Comparison of ENCODE assay signal across 7 mouse cellular contexts in the genomic region with DNA sequence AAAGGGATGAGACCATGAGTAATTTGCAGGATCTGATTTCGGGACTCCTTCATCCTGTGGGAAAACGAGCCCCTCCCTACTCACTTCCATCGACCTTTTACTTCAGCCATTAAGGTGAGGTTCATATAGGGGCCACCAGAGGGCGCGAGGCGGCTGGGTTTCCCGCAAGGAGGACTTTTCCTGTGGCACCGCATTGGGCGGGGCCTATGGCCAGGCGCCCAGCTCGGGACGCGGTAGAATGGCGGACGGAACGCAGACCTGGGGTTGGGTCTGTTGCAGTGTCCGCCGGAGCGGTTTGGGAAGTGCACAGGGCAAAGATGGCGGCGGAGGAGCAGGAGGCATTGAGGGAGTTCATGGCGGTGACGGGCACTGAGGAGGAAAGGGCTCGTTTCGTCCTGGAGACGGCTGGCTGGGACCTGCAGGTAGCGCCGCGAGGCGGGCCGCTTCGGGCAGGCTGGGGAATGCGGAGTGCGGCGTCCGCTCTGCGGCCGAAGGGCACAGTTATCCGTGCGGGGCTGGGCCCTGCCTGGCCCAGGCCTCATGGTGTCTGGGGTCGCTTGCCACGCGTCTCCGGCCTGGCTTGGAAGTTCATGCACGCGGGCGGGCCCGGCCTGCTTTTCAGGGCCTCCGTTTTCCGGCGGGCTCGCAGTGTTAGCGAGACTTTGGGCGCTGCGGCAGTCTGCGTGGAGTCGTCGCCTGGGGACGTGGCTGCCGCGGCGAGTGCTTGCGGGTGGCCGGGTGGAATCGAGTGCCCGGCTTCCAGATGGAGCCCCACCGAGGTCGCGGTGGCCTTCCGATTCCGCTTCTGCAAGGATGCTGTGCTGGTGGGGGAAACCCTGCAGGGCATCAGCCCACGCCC.
DNase-seq lines count a peak whose midpoint lies in the region; ATAC-seq lines count a peak whose summit lies in the region.
"Not testable (repeated sequence)": the region's sequence is repeated elsewhere in the genome, so short reads cannot be mapped to it uniquely, and the experiment has no call there.

No protein-coding gene starts in this region.

- not testable (repeated sequence) for H3K9me3 ChIP-seq in intestine, embryonic 16.5 days (ENCODE audit: control insufficient read depth, low read length); midbrain, embryonic 11.5 days (ENCODE audit: control insufficient read depth, low read length)

- WGBS in intestine, embryonic 16.5 days = 8% methylated on average over 58 of the region's 72 CpGs
- WGBS in midbrain, embryonic 11.5 days = 14% methylated on average over 58 of the region's 72 CpGs

- not testable (repeated sequence) for H3K27me3 ChIP-seq in intestine, embryonic 16.5 days (replicated peaks; ENCODE audit: control insufficient read depth, insufficient read depth, low read length); midbrain, embryonic 11.5 days (ENCODE audit: control insufficient read depth, insufficient read depth, low read length)

- peak overlapping the region; percentile 82 for H3K9ac ChIP-seq in intestine, embryonic 16.5 days (ENCODE audit: low read depth, low read length)
- peak overlapping the region; percentile 76 for H3K9ac ChIP-seq in midbrain, embryonic 11.5 days (ENCODE audit: low read length)

- ATAC-seq in intestine, embryonic 16.5 days = peak; percentile 100
- peak; percentile 100 for ATAC-seq in midbrain, embryonic 11.5 days (ENCODE audit: low FRiP score)

- DNase-seq in adrenal gland, adult 8-10 months = peak; percentile 99
- DNase-seq in embryo, embryonic 9.5 days (ENCODE audit: extremely low spot score) = peak; percentile 92
- peak; percentile 100 for DNase-seq in gastrocnemius, postnatal 4 days (ENCODE audit: low spot score in 2 of 2)
- peak; percentile 100 for DNase-seq in left cerebral cortex, postnatal 36 days (ENCODE audit: low spot score in 2 of 2)
- DNase-seq in midbrain, embryonic 11.5 days (ENCODE audit: low spot score, missing footprints) = peak; percentile 98
- DNase-seq in skeletal muscle tissue, adult 2 months (ENCODE audit: low read depth, low spot score) = peak; percentile 93

- not testable (repeated sequence) for H3K36me3 ChIP-seq in intestine, embryonic 16.5 days (ENCODE audit: control insufficient read depth, insufficient read depth, low read length); midbrain, embryonic 11.5 days (ENCODE audit: control insufficient read depth, insufficient read depth, low read length)

- H3K4me3 ChIP-seq in intestine, embryonic 16.5 days (ENCODE audit: low read length) = peak overlapping the region; percentile 57
- H3K4me3 ChIP-seq in midbrain, embryonic 11.5 days (ENCODE audit: low read depth, low read length) = peak overlapping the region; percentile 45

- H3K4me2 ChIP-seq in intestine, embryonic 16.5 days (ENCODE audit: low read depth, low read length) = not testable (repeated sequence)
- peak overlapping the region; percentile 28 for H3K4me2 ChIP-seq in midbrain, embryonic 11.5 days

- peak overlapping the region; percentile 63 for H3K27ac ChIP-seq in intestine, embryonic 16.5 days (ENCODE audit: low read length)
- peak overlapping the region; percentile 22; the same call in 1 of the 2 replicates for H3K27ac ChIP-seq in midbrain, embryonic 11.5 days (ENCODE audit: low read depth, low read length)

- intact Hi-C loops in left cerebral cortex, postnatal 36 days (cut with DNase I) = not testable (repeated sequence)

- not testable (repeated sequence) for H3K4me1 ChIP-seq in intestine, embryonic 16.5 days (ENCODE audit: control insufficient read depth, insufficient read depth, low read length); midbrain, embryonic 11.5 days (ENCODE audit: control insufficient read depth, insufficient read depth, low read length)

Comparison
In these comparisons a context has a peak if more than half of its experiments do, and no peak if none do; other contexts are left out.
1. Peak in every context shown above with its lines: DNase-seq, ATAC-seq, H3K4me3 ChIP-seq and H3K27ac ChIP-seq.